Mouse (Mus musculus): ENCODE results near the gene Dcaf1.

GRCm38 (mm10) chr9:106903099-106903790 is 81.6 kb downstream of the Dcaf1 start:
- TF ChIP-seq CTCF (conservative IDR thresholded peaks at IDR 0.05 in 1 of 2, IDR thresholded peaks at IDR 0.05 in 1 of 2; ENCODE audit: low read depth in 2 of 2, low read length in 2 of 2) (no peak), ELF1 (IDR thresholded peaks at IDR 0.05; ENCODE audit: low read depth, low read length) (no peak), MXI1 (IDR thresholded peaks at IDR 0.05; ENCODE audit: low read depth, low read length) (no peak), EP300 (IDR thresholded peaks at IDR 0.05; ENCODE audit: low read length) (no peak), MEF2A (IDR thresholded peaks at IDR 0.05; ENCODE audit: borderline replicate concordance, low read depth, low read length) (no peak), MYC (IDR thresholded peaks at IDR 0.05; ENCODE audit: low read depth, low read length) (no peak), MAX (IDR thresholded peaks at IDR 0.05; ENCODE audit: low read length) (no peak), HCFC1 (IDR thresholded peaks at IDR 0.05; ENCODE audit: low read depth, low read length) (no peak), UBTF (IDR thresholded peaks at IDR 0.05; ENCODE audit: low read depth, low read length) (no peak), POLR2A (IDR thresholded peaks at IDR 0.05; ENCODE audit: low read depth, low read length) (no peak), TCF12 (IDR thresholded peaks at IDR 0.05; ENCODE audit: low read depth, low read length) (no peak), ZNF384 (IDR thresholded peaks at IDR 0.05; ENCODE audit: low read depth, low read length) (no peak), MAFK (IDR thresholded peaks at IDR 0.05; ENCODE audit: insufficient replicate concordance, low read length) (no peak)
